Mouse (Mus musculus) lung, postnatal 4 days (tissue): ENCODE data around the gene Hoxd10.

ENCODE experiments used
- DNase-seq, 2 experiments: peaks; one replicate each; pipeline ENCODE4 v3.0.0; 2021

Gene Hoxd10

GRCm38 (mm10) chr2:74732513-74733316 lies 41.0 kb downstream of the Hoxd10 start:
- no peak for DNase-seq

- DNase-seq = no peak
These were observed 41.6 kb downstream of the Hoxd10 start for GRCm38 (mm10) chr2:74733317-74733661.

DNA sequence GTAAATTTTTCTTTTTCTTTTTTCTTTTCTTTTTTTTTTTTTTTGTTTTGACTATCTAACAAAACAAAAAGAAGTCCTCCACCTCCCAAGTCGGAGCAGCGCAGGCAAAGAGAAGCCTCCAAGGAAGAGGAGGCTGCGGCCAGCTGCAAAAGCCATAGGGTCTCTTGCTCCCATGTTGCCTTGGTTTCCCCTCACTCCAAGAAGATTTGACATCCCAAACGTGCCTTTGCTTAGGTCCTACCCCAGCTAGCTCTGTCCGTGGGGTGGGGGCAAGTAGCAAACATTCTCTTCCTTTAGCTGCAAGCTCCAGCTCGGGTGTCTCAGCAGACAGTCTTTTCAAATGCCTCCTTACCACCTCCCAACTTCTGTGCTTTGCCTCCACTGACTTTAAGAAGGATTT lies 42.0 kb downstream of the Hoxd10 start:
- DNase-seq = no peak

DNA sequence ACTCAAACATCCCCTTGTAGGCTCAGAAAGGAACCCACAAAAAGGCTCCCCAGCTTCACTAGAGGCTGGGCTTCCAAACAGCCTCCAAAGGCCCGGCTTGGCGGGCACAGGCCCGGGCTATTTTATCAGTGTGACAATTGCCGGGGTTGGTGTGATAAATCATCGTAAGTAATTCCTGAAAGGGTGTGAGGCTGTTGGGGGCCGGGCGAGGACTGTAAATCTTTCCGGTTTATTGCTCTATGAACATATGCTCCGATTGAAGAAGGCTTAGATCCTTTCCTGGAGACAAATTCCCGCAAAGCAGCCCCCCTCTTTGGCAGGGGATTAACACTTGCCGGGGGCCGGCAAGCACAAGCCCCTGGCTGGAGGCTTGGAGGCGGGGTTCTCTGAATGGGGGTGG lies 42.7 kb downstream of the Hoxd10 start:
- DNase-seq = no peak

GRCm38 (mm10) chr2:74734996-74735811 lies 43.5 kb downstream of the Hoxd10 start:
- DNase-seq = no peak

GRCm38 (mm10) chr2:74735851-74736687 lies 44.3 kb downstream of the Hoxd10 start:
- no peak for DNase-seq

GRCm38 (mm10) chr2:74736688-74737577 lies 45.2 kb downstream of the Hoxd10 start:
- no peak for DNase-seq

DNA sequence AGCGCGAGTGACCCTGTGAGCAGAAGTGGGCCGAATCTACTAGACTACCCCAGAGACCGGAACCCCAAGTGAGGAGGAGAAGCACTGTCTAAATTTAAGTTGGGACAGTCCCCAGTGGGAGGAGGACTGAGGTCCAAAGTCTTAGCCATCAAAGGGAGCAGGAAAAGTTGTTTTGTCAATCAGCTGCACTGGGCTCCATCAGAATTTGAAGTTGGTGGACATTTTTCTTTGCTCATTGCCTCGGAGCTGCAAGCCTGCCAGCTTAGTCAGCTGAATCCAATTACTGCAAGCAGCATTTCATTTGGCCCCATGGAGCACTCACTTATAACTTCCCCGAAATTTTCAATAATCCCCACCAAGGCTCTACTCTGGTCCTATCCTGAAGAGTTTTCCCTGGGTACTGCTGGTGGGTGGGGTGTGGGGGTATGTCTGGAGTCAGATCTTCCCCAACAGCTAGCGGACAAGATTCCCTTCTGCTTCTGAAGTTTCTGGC lies 45.9 kb downstream of the Hoxd10 start:
- no peak for DNase-seq

DNA sequence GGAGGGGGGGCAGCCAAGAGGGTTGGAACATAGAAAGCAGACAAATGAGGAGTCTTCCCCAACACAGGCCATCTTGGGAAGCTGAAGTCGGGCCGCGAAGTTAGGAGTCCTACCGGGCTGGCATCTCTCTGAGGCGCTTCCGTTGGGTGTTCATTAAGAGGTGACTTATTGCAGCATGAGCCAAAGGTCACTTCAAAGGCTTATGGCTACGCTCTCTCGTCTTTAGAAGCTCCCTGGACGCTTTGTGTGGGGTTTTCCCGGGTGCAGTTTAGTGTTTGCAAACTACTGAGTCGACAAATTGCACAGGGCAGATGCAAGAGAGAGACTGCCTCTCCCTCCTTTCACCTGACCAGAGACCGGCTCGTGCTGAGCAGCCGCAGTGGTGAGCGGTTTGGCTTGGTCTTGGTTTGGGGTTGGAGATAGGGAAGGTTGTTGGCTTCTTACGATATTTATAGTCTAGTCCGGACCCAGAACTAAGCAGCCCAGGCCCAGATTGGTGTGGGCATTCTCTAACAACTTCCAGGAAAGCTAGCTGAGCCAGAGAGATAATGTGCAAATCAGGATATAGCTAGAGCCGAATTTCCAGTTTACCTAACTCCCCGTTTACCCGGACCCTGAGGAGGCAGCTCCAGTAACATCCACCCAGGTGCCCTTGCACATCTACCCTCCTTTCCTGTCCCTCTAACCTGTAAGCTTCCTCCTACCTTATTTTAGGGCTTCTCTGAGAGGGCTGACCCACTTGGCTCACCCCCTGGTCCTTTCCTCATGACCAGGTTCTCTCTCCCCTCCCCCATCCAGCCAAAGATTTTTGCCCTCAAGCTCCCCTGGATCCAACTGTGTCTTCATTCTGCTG lies 47.1 kb downstream of the Hoxd10 start:
- no peak for DNase-seq

DNA sequence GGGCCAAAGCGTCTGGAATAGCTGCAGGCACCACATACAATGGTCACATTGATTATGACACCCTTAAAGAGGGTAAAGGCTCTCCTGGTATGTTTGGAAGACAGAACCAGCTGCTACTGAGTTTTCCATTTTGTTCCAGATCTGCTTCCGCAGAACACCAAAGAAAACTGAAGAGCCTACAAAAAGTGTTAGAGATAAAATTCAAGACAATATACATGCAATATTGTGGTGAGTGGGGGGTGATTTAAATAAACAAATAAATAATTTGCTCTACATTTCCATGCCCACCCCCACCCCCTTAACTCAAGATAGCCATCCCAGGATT lies 47.7 kb downstream of the Hoxd10 start:
- DNase-seq = no peak

- DNase-seq = no peak
These were observed 48.1 kb downstream of the Hoxd10 start for GRCm38 (mm10) chr2:74739869-74740268.

DNA sequence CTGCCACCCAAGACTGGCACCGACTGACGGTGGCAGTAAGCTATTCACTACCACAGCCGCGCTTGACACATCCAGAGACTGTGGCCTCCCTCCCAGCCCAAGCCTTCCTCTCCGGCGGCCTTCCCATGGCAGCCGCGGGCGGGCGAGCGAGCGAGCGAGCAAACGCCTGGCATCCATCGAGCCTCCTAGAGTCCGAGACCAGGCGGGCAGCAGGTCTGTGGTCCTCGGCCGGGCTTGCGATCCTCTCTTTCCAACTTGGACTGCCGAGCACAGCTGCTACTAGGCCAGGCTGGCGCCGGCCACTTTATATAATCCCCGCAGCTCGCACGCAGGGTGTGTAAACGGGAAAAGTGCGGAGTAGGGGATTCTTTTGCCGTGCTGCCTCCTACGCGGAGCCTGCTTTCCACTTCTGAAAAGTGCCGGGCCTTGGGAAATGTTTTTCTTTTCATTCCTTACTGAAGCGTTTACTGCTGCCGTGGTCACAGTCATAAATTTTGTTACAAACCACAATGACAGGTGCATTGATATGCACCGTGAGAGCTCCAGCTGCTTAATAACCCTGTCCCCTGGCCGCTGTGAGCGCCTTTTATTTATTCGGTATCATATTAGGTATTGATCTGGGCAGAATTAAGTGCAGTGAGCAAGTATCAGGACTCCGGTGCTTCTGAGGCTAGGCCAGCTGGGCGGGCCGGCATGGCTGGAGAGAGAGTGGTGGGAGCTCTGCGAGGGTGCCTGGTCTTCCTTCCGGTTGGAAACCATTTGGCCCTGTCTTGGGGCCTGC lies 48.8 kb downstream of the Hoxd10 start:
- no peak for DNase-seq

- no peak for DNase-seq
These were observed 49.7 kb downstream of the Hoxd10 start for GRCm38 (mm10) chr2:74741252-74741978.

GRCm38 (mm10) chr2:74741979-74742277 lies 50.2 kb downstream of the Hoxd10 start:
- DNase-seq = no peak
